Mouse (Mus musculus): ENCODE results near the gene Zkscan3. TPM values are rescaled to one million over a fixed set of nuclear protein-coding genes. Genes with fewer than 3 reads are reported as not detected.

The Zkscan3 gene
- polyA plus RNA-seq, 1 experiment, result 4.5 TPM

- Histone ChIP-seq H3K4me3 (replicated peaks) (no peak overlapping the region), H3K9me3 (no peaks in the 10 kb centered on the region), H3K4me1 (peaks cover 52% of the 10 kb centered on the region), H3K36me3 (replicated peaks; ENCODE audit: low read length) (no peaks in the 10 kb centered on the region), H3K27me3 (replicated peaks) (no peaks in the 10 kb centered on the region)
- TF ChIP-seq GATA1 (IDR thresholded peaks at IDR 0.05; ENCODE audit: borderline replicate concordance, low read length) (no peak), FLI1 (IDR thresholded peaks at IDR 0.05; ENCODE audit: low read length) (no peak)
These were observed 14.9 kb upstream of the Zkscan3 start for GRCm38 (mm10) chr13:21417298-21418010.

- Histone ChIP-seq H3K36me3 (replicated peaks; ENCODE audit: low read length) (no peaks in the 10 kb centered on the region), H3K27me3 (replicated peaks) (no peaks in the 10 kb centered on the region), H3K4me1 (peaks cover 57% of the 10 kb centered on the region), H3K9me3 (no peaks in the 10 kb centered on the region), H3K4me3 (replicated peaks) (no peak overlapping the region)
- TF ChIP-seq GATA1 (IDR thresholded peaks at IDR 0.05; ENCODE audit: borderline replicate concordance, low read length), result no peak
- TF ChIP-seq FLI1 (IDR thresholded peaks at IDR 0.05; ENCODE audit: low read length), result no peak
These were observed 13.2 kb upstream of the Zkscan3 start for GRCm38 (mm10) chr13:21415750-21416149.

- no peaks in the 10 kb centered on the region for H3K27me3 ChIP-seq (replicated peaks)
- no peaks in the 10 kb centered on the region for H3K36me3 ChIP-seq (replicated peaks; ENCODE audit: low read length)
- H3K4me3 ChIP-seq (replicated peaks), result peak overlapping the region; percentile 50
- H3K9me3 ChIP-seq, result no peaks in the 10 kb centered on the region
- TF ChIP-seq FLI1 (IDR thresholded peaks at IDR 0.05; ENCODE audit: low read length), result no peak
- no peak for TF ChIP-seq GATA1 (IDR thresholded peaks at IDR 0.05; ENCODE audit: borderline replicate concordance, low read length)
- H3K4me1 ChIP-seq, result peaks cover 62% of the 10 kb centered on the region
These were observed 12.7 kb upstream of the Zkscan3 start for GRCm38 (mm10) chr13:21415266-21415665.

DNA sequence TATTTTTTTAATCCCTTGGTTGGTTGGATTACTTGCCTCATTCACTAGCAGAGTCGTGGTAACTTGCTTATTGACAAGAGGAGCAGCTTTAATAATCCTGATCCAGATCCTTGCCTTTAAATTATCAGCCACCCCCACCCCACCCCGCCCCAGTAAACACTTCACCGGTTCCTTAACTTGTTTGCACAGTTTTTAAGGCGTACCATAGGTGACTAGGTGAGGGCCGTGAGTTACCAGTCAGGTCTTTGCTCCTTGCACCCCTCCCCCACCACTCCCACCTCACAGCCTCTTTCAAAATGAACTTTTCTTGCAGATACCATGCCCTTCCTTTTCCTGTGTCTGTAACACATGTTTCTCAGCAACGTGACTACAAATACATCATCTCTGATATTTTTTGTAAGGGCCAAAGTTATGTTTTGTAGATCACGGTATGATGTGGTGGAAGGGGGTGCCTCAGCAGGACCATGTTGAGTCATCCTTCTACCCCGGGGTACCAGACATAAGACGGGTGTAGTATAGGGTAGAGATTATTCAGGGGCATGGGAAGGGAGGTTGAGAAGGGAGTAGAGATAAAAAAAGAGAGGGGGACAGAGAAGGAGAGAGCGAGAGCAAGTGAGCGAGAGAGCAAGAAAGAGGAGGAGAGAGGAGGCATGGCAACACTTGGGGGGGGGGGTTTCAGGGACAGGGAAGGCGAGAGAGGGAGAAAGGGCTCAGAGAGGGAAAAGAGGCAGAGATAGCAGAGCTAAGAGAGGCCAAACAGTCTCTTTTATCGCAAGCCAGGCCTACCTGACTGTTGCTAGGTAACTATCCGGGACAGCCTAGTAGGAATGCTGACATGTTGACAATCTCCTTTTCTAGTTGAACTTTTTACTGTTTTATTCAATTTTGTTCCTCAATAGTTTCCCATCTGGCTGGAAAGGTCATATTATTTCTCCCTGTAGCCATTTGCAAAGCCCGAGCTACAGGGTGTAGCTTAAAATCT lies 12.0 kb upstream of the Zkscan3 start:
- no peak for TF ChIP-seq FLI1 (IDR thresholded peaks at IDR 0.05; ENCODE audit: low read length)
- TF ChIP-seq GATA1 (IDR thresholded peaks at IDR 0.05; ENCODE audit: borderline replicate concordance, low read length), result no peak
- H3K4me1 ChIP-seq, result peaks cover 66% of the 10 kb centered on the region
- no peaks in the 10 kb centered on the region for H3K27me3 ChIP-seq (replicated peaks)
- H3K9me3 ChIP-seq, result no peaks in the 10 kb centered on the region
- H3K36me3 ChIP-seq (replicated peaks; ENCODE audit: low read length), result no peaks in the 10 kb centered on the region
- no peak overlapping the region for H3K4me3 ChIP-seq (replicated peaks)

GRCm38 (mm10) chr13:21408805-21409459 lies 6.4 kb upstream of the Zkscan3 start:
- TF ChIP-seq FLI1 (IDR thresholded peaks at IDR 0.05; ENCODE audit: low read length) (no peak), GATA1 (IDR thresholded peaks at IDR 0.05; ENCODE audit: borderline replicate concordance, low read length) (no peak)
- peaks cover 60% of the 10 kb centered on the region for H3K4me1 ChIP-seq
- no peaks in the 10 kb centered on the region for H3K36me3 ChIP-seq (replicated peaks; ENCODE audit: low read length)
- no peaks in the 10 kb centered on the region for H3K27me3 ChIP-seq (replicated peaks)
- no peaks in the 10 kb centered on the region for H3K9me3 ChIP-seq
- peak overlapping the region; percentile 91 for H3K4me3 ChIP-seq (replicated peaks)

DNA sequence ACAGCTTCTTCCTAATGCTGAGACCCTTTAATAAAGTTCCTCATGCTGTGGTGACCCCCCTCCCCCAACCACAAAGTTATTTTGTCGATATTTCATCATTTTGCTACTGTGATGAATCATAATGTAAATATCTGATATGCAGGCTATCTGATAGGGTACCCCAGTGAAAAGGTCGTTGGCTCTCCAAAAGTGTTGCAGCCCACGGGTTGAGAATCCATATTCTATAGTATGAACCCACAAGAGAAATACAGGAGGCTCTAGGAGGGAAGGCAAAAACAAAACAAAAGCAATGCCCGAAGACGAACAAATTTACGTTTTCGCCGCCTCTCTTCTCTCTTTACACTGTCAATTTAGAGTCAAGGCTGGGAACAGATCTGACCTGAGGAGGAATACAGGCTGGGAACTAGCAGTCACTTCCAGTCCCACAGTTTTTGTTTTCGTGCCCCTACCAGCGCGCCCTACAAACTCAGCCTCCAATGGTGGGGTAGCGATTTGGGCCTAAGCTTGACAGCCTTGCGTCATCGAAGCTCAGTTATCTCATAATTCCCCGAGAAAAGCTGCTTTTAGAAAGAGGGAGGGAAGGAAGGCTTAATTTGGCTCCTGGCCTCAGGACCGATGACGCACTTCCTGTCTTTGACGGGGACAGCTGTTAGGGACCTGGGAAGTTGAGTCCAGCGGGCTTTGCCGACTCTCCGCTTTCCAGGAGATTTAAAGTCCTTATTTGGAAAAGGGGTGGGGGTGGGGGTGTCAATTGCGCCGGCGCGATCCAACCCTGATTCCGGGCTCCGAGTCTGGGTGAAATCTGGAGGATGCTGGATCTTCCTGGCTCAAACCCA lies 5.6 kb upstream of the Zkscan3 start:
- no peaks in the 10 kb centered on the region for H3K27me3 ChIP-seq (replicated peaks)
- no peaks in the 10 kb centered on the region for H3K9me3 ChIP-seq
- H3K4me3 ChIP-seq (replicated peaks), result peak overlapping the region; percentile 91
- no peaks in the 10 kb centered on the region for H3K36me3 ChIP-seq (replicated peaks; ENCODE audit: low read length)
- peaks cover 55% of the 10 kb centered on the region for H3K4me1 ChIP-seq
- TF ChIP-seq GATA1 (IDR thresholded peaks at IDR 0.05; ENCODE audit: borderline replicate concordance, low read length) (no peak), FLI1 (IDR thresholded peaks at IDR 0.05; ENCODE audit: low read length) (no peak)

GRCm38 (mm10) chr13:21407341-21407740 lies 4.8 kb upstream of the Zkscan3 start:
- Histone ChIP-seq H3K27me3 (replicated peaks) (no peaks in the 10 kb centered on the region), H3K9me3 (no peaks in the 10 kb centered on the region), H3K36me3 (replicated peaks; ENCODE audit: low read length) (no peaks in the 10 kb centered on the region), H3K4me1 (peaks cover 58% of the 10 kb centered on the region), H3K4me3 (replicated peaks) (no peak overlapping the region)
- no peak for TF ChIP-seq GATA1 (IDR thresholded peaks at IDR 0.05; ENCODE audit: borderline replicate concordance, low read length)
- no peak for TF ChIP-seq FLI1 (IDR thresholded peaks at IDR 0.05; ENCODE audit: low read length)

- H3K36me3 ChIP-seq (replicated peaks; ENCODE audit: low read length), result peaks cover 34% of the 10 kb centered on the region
- H3K4me3 ChIP-seq (replicated peaks), result peak overlapping the region; percentile 94
- no peak for TF ChIP-seq GATA1 (IDR thresholded peaks at IDR 0.05; ENCODE audit: borderline replicate concordance, low read length)
- peaks cover 59% of the 10 kb centered on the region for H3K4me1 ChIP-seq
- H3K27me3 ChIP-seq (replicated peaks), result no peaks in the 10 kb centered on the region
- no peaks in the 10 kb centered on the region for H3K9me3 ChIP-seq
These were observed 293 bp upstream of the Zkscan3 start for GRCm38 (mm10) chr13:21402848-21403247.
